Mouse (Mus musculus): ENCODE results near the gene Plpp6.

The Plpp6 gene

GRCm38 (mm10) chr19:28963842-28964551 is at the start of gene Plpp6:
Gene Plpp6 (plus strand): TSS chr19:28963953.
- in situ Hi-C loops (cut with MboI, MseI), result no loop called here

GRCm38 (mm10) chr19:28914598-28914997 is 49.2 kb upstream of the Plpp6 start:
- in situ Hi-C loops (cut with MboI, MseI), result no loop called here

DNA sequence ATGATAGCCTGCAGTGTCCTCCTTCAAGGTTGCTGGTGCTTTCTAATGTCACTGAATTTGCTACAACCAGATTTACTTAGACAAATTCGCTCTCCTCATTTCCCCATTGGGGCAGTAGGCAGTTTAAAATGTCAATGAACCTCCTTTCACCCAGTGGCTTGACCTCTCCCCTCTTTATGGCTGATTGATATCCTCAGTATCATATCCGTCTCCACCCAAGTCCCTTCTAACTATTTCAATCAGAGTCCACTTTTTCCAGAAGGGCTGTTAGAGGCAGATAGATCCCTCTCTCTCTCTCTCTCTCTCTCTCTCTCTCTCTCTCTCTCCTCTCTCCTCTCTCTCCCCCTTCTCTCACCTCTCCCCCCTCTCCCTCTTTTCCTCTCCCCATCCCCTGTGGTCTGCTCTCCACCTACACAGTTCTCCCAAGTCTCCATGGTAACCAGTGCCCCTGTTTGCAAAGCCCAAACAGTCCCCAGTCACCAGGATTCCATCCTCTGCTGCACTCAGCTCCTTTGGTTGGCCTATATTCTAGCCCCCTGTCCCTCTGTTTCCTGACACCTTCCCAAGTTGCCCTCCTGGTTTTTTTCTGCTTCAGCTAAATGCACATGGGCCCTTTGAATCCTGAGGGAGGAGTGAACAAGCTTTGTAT is 48.0 kb upstream of the Plpp6 start:
- in situ Hi-C loops (cut with MboI, MseI), result no loop called here

DNA sequence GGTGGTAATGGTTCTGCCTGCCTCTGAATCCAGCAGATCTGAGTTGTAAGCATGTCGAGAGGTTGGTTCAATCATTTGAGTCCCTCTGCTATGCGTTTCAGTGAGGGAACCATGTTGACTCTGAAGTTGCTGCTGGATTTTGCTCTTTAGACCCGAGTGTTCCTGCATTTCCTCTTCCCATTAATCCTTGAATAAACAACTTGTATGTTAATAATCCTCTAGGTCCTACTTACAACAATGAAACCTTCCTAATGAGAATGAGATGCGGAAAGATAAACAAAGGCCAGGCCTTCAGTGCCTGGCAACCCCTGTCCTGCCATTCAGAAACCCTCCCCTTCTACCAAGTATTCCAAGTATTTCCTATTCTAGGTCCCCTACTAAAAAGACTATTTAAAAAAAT is 47.3 kb upstream of the Plpp6 start:
- in situ Hi-C loops (cut with MboI, MseI), result no loop called here

DNA sequence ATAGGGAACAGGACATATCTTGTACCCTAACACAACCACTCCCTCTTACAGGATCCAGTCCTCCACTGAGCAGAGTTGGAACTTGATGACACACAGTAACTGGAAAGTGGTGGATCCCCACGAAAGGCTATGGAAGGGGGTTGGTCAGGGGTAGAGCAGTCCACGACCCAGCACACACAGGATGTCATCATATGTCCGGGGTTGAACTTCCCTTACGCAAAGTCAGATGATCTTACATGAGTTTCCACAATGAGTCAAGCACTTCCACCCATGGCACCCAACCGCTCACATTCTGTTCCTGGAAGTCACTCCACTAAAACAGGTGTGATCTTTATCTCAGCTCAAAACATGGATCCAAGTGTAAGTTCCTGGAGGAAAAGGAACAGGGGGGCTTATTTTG is 45.9 kb upstream of the Plpp6 start:
- in situ Hi-C loops (cut with MboI, MseI), result no loop called here

- in situ Hi-C loops (cut with MboI, MseI), result no loop called here
These were observed 37.4 kb upstream of the Plpp6 start for GRCm38 (mm10) chr19:28926366-28926765.

DNA sequence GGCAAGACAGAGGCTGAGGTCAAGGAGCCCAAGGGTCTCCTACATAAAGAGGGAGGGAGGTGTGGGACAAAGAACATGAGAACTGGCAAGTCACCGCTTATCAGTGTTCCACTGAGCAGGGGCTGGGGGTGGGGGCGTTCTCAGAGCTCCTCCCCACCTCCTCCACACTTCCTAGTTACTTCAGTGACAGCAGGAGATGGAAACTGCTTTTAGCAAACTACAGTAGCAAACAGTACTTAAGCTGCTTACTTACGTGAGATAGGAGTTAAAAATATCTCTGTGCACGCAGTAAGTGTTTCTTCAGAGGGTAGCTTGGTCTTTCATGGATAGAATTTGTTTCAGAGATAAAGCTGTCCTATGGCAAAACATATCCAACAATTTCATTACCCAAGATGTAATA is 36.4 kb upstream of the Plpp6 start:
- in situ Hi-C loops (cut with MboI, MseI), result no loop called here

DNA sequence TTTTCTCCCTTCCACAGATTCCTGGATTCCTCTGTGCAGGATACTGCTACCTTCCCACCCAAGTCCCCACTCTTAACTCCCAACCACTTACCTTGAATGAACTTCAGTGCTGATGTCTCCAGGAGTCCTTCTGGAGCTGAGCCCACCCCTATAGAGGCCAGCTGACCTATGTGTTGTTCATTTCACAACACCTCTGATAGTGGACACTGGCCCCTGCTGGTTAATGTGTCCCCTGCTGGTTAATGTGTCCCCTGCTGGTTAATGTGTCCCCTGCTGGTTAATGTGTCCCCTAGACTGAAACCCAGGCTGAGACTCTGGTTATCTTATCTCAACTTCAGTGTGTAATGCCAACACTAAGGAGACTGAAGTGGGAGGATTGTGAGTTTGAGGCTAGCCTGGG is 34.7 kb upstream of the Plpp6 start:
- in situ Hi-C loops (cut with MboI, MseI), result no loop called here

DNA sequence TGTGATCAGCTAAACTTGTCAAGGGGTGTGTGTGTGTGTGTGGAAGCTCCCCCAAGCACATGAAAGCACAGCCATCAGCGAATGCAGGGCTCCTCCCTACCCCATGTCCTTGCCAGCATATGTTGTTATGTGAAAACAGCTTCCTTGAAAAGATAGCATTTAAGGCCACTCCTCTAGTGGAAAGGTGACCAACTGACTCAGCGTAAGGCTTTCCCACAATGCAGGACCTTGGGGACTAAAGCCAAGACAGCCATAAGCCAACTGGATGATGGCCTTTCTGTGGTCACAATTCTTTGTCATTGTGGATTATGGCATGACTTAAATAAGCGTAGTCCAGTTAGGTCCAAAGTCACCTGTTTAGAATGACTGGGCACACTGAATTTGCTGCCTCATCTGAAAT is 28.9 kb upstream of the Plpp6 start:
- in situ Hi-C loops (cut with MboI, MseI), result no loop called here

GRCm38 (mm10) chr19:28940135-28940874 is 23.4 kb upstream of the Plpp6 start:
- in situ Hi-C loops (cut with MboI, MseI), result loop anchor here (5.0 kb wide), 1 partner anchor 88 kb away; no protein-coding TSS in a partner anchor

DNA sequence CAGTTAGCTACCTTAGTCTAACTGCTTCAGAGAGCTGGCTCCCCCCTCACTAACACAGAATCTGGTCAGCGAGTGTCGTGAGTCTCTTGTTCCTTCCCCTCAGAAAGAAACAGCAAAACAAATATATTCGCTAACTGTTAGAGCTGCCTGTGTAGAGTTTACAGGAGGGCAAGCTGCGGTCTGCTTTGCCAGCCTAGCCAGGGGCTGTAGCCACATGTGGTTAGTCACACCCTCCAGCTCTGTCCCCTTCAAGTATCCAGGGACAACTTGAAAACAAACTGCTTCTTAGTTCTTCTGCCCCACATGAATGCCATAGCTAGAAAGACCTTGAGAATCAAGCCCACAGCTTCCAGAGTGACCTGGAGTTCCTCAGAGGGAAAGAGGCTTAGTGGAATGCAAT is 22.5 kb upstream of the Plpp6 start:
- in situ Hi-C loops (cut with MboI, MseI), result loop anchor here (5.0 kb wide), 1 partner anchor 89 kb away; no protein-coding TSS in a partner anchor

DNA sequence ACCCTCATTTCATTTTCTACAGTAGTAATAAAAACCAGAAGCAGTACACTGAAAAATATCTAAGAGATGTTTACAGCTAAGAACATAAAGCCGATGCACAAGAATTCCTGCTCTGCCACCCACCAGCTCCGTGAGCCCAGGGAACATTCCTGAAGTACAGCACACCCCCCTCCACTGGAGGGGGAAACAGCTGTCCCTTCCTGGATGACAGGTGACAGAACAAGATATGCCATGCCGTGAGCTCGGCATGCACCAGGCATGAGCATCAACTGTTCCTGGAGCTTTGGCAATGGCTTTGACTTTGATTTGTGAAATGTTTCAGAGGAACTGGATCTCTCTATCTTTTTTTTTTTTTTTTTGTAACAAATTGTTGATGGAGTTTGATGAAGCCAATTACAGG is 17.0 kb upstream of the Plpp6 start:
- in situ Hi-C loops (cut with MboI, MseI), result no loop called here

DNA sequence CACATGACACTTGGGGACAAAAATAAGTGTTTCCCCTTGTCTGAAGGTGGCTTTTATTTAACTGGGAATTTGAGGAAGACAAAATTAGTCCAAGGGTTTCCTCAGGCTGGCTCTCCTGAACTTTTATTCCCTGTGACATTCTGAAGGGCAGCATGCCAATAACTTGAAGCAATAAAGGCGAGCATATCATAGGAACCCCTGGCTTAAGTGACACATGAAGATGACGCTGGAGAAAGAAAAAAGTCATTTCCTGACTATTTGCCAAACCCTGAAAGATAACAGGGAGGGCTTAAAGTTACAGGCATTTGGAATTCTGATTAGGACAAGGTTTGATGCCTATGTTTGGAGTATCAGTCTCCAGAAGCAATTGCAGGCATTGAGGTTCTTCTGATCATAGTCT is 16.4 kb upstream of the Plpp6 start:
- in situ Hi-C loops (cut with MboI, MseI), result no loop called here

DNA sequence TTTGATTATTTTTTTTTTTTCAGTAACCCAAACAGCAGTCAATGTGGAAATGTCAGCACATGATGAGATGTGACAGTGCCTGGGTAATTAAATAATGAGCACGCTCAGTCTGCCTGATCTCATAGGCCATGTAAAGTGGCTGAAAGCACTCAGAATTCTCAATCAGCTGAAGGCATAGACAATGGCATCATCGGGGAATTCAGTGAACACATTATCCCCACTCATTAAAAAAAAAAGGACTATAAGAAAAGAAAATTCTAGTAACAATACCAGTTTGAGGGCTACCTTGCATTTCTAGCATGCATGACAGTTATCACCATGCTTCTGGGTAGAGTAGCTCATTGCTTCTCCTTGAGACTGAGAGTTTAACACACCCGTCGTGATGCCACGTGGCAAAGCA is 12.5 kb upstream of the Plpp6 start:
- in situ Hi-C loops (cut with MboI, MseI), result no loop called here

- in situ Hi-C loops (cut with MboI, MseI), result no loop called here
These were observed 640 bp upstream of the Plpp6 start for GRCm38 (mm10) chr19:28963113-28963512.

- in situ Hi-C loops (cut with MboI, MseI), result no loop called here
These were observed 276 bp upstream of the Plpp6 start for GRCm38 (mm10) chr19:28963513-28963841.

DNA sequence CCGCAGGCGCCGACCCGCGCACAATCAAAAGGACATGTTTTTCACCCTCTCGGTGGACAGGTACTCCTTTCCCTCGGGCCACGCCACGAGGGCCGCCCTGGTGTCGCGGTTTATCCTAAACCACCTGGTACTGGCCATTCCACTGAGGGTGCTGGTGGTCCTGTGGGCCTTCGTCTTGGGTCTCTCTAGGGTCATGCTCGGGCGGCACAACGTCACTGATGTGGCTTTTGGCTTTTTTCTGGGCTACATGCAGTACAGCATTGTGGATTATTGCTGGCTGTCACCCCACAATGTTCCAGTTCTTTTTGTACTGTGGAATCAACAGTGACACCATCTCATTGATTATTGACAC is 775 bp downstream of the Plpp6 start:
- in situ Hi-C loops (cut with MboI, MseI), result no loop called here

GRCm38 (mm10) chr19:28967652-28968051 is 3.9 kb downstream of the Plpp6 start, which contains the start of gene 4430402I18Rik:
Gene 4430402I18Rik (minus strand): TSS chr19:28967800.
- in situ Hi-C loops (cut with MboI, MseI), result no loop called here

DNA sequence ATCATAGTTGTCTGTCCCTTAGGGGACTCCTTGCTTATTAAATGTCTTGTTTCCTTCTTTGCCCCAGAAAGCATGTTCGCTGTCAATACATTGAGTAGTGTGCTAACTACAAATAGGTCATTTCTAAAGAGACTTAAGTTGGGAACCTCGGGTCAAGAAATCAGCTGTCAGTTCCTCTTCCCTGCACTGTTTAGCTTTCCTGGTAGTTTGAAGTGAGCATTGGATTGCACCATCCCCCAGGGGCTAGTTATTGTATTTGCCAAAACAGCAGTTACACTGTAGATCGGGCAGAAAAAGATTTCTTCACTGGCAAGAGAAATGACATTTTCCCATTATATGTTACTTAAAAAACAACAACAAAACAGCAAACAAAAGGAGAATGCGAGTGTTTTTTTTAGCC is 4.4 kb downstream of the Plpp6 start:
- in situ Hi-C loops (cut with MboI, MseI), result no loop called here

DNA sequence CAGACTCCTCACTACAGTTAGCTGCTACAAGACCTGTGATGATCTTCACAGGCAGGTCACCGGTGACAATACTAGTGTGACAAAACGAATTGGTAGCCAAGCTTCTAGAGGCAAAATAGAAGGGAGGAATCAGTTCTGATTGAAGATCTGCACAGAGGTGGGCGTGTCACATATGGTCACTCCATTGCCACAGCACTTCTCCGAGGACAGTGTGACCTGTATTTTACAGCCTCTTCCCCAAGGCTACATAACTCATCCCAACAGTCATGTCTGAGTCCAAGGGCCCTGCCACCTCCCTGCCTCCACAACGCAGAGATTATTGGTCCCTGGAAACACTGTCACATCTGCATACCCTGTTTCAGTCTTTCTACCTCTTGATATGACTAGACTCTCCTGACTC is 5.5 kb downstream of the Plpp6 start:
- in situ Hi-C loops (cut with MboI, MseI), result no loop called here

GRCm38 (mm10) chr19:28970251-28970650 is 6.5 kb downstream of the Plpp6 start:
- in situ Hi-C loops (cut with MboI, MseI), result no loop called here

- in situ Hi-C loops (cut with MboI, MseI), result loop anchor here (25.0 kb wide), 1 partner anchor 1538 kb away; the partner anchor contains the start of gene Pum3
These were observed 11.3 kb downstream of the Plpp6 start for GRCm38 (mm10) chr19:28974862-28975611.
